Mouse (Mus musculus): Measurements from ENCODE around the gene Gm45521. TPM values are rescaled to one million over a fixed set of nuclear protein-coding genes. Genes with fewer than 3 reads are reported as not detected.

Gene Gm45521
- polyA plus RNA-seq, 1 experiment from 2014 or later = not detected

DNA sequence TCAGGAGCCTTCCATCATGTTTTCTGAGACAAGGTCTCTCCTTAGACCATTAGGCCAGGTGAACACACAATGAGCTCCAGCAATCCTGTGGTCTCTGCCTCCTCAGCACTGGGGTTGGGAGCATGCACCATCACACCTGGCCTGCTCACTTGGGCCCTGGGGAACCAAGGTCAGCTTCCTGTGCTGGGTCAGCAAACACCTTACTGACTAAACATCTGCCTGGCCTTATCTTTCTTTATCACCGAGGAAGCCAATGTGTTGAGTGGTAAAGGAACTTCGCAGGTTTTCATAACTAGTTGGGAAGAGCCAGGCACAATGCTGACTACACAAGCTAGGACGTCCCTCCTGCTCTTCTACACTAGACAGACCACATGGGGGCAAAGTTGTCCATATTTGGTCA lies 32.9 kb downstream of the Gm45521 start:
- no peak for ATAC-seq (ENCODE audit: insufficient number of reproducible peaks, insufficient read depth, low FRiP score, low read depth)
- Histone ChIP-seq H3K4me1 (ENCODE audit: control insufficient read depth in 2 of 2, insufficient read depth in 2 of 2, low read length in 2 of 2) (no peaks in the 10 kb centered on the region), H3K9me3 (ENCODE audit: control insufficient read depth, low read length) (no peaks in the 10 kb centered on the region), H3K27ac (replicated peaks in 1 of 2; ENCODE audit: control insufficient read depth in 1 of 2, insufficient read depth in 1 of 2, low read depth in 2 of 2, low read length in 2 of 2) (no peak overlapping the region), H3K9ac (ENCODE audit: low read length) (no peak overlapping the region), H3K4me3 (ENCODE audit: control insufficient read depth in 1 of 2, insufficient read depth in 1 of 2, low read depth in 1 of 2, low read length in 2 of 2) (no peak overlapping the region), H3K36me3 (ENCODE audit: control insufficient read depth, insufficient read depth, low read length) (no peaks in the 10 kb centered on the region), H3K27me3 (ENCODE audit: control insufficient read depth, insufficient read depth, low read length) (no peaks in the 10 kb centered on the region), H3K4me2 (ENCODE audit: low read length) (no peak overlapping the region)
- 51% methylated on average over 3 of the region's 3 CpGs for WGBS

DNA sequence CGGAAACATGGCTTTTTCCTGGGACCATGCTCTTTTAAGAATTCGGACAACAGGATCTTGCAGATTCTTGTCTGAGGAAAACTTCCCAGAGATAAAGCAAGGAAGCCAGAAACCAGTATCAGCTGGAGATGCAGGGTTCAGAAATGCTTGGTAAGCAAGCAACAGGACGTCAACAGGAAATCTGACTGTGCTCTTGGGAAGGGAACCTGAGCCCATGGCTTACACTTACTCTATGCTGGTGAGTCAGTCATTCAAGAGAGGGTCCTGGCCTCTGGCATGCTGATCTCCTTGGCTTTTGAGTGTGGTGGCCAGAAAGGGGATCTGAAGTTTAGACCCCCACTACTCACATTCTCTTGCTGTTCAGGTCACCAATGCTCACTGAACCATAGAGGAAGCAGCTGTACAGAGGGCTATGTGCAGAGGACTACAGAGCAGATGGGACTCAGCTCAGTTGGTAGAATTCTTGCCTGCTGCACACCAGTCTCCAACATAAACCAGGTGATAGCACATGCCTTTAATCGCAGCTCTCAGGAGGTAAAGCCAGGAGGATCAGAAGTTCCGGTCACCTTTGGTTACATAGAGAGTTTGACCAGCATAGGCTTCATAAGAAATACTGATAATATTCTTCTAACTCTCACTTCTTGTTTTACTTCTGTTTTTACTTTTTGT lies 34.2 kb downstream of the Gm45521 start:
- H3K27me3 ChIP-seq (ENCODE audit: control insufficient read depth, insufficient read depth, low read length) = no peaks in the 10 kb centered on the region
- WGBS = 73% methylated on average over 5 of the region's 5 CpGs
- no peak overlapping the region for H3K4me3 ChIP-seq (ENCODE audit: control insufficient read depth in 1 of 2, insufficient read depth in 1 of 2, low read depth in 1 of 2, low read length in 2 of 2)
- H3K4me2 ChIP-seq (ENCODE audit: low read length) = no peak overlapping the region
- no peaks in the 10 kb centered on the region for H3K36me3 ChIP-seq (ENCODE audit: control insufficient read depth, insufficient read depth, low read length)
- no peaks in the 10 kb centered on the region for H3K9me3 ChIP-seq (ENCODE audit: control insufficient read depth, low read length)
- no peak overlapping the region for H3K27ac ChIP-seq (replicated peaks in 1 of 2; ENCODE audit: control insufficient read depth in 1 of 2, insufficient read depth in 1 of 2, low read depth in 2 of 2, low read length in 2 of 2)
- no peaks in the 10 kb centered on the region for H3K4me1 ChIP-seq (ENCODE audit: control insufficient read depth in 2 of 2, insufficient read depth in 2 of 2, low read length in 2 of 2)
- H3K9ac ChIP-seq (ENCODE audit: low read length) = no peak overlapping the region
- no peak for ATAC-seq (ENCODE audit: insufficient number of reproducible peaks, insufficient read depth, low FRiP score, low read depth)

DNA sequence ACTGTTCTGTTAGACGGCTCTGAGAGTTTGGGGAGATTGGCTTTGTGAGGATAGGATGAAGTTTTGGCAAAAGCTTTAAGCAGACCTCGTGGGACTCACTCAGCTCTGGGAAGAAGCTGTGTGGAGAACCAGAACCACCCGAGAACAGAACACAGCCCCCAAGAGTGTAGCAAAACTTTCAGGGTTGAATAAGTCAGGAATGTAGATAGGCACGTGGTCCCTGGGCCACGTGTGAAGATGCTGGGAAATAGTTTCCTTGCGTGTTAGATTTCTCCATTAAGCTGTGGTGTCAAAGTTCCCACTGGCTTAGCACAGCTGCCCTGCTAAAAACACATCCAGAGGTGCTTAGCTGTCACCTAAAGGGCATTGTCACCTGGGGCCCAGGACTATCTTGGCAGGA lies 35.1 kb downstream of the Gm45521 start:
- ATAC-seq (ENCODE audit: insufficient number of reproducible peaks, insufficient read depth, low FRiP score, low read depth) = no peak
- no peak overlapping the region for H3K27ac ChIP-seq (replicated peaks in 1 of 2; ENCODE audit: control insufficient read depth in 1 of 2, insufficient read depth in 1 of 2, low read depth in 2 of 2, low read length in 2 of 2)
- H3K4me2 ChIP-seq (ENCODE audit: low read length) = no peak overlapping the region
- no peaks in the 10 kb centered on the region for H3K36me3 ChIP-seq (ENCODE audit: control insufficient read depth, insufficient read depth, low read length)
- H3K27me3 ChIP-seq (ENCODE audit: control insufficient read depth, insufficient read depth, low read length) = no peaks in the 10 kb centered on the region
- no peaks in the 10 kb centered on the region for H3K9me3 ChIP-seq (ENCODE audit: control insufficient read depth, low read length)
- H3K4me1 ChIP-seq (ENCODE audit: control insufficient read depth in 2 of 2, insufficient read depth in 2 of 2, low read length in 2 of 2) = peaks cover 0 to 3% of the 10 kb centered on the region in 2 experiments; a peak in 1 of 4 replicates
- no peak overlapping the region for H3K9ac ChIP-seq (ENCODE audit: low read length)
- 47% methylated on average over 6 of the region's 6 CpGs for WGBS
- no peak overlapping the region for H3K4me3 ChIP-seq (ENCODE audit: control insufficient read depth in 1 of 2, insufficient read depth in 1 of 2, low read depth in 1 of 2, low read length in 2 of 2)

DNA sequence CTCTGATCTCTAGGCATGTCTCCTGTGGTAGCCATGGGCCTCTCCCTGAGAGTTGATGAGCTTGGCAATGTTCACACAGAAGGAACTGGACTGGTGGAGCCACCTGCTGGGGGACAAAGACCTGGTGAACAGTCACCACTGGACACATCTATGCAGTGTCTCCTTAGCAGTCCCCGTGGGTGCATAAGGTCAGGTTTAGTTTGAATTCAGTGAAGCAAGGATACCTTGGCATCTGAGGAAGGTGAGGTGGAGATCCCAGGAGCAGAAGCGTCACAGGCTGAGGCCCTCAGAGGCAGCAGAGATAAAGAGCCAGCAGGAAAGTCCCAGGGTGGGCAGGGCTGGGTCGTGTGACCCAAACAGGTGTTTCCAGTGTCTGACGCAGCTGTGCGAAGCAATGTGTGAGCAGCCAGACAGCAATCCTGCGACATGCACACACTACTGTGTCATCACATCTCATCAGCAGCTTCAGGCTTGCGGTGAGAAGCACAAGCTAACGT lies 37.2 kb downstream of the Gm45521 start, which contains the start of gene Dnase1l3:
Gene Dnase1l3, minus strand, starts transcription at position 303 of the 497 bp plus-strand sequence.
- ATAC-seq (ENCODE audit: insufficient number of reproducible peaks, insufficient read depth, low FRiP score, low read depth) = peak; percentile 32; the same call in 1 of the 2 replicates
- peaks cover 0 to 3% of the 10 kb centered on the region in 2 experiments; a peak in 1 of 4 replicates for H3K4me1 ChIP-seq (ENCODE audit: control insufficient read depth in 2 of 2, insufficient read depth in 2 of 2, low read length in 2 of 2)
- H3K4me3 ChIP-seq (ENCODE audit: control insufficient read depth in 1 of 2, insufficient read depth in 1 of 2, low read depth in 1 of 2, low read length in 2 of 2) = no peak within 1 kb of the TSS
- H3K9me3 ChIP-seq (ENCODE audit: control insufficient read depth, low read length) = no peaks in the 10 kb centered on the region
- H3K4me2 ChIP-seq (ENCODE audit: low read length) = no peak within 1 kb of the TSS
- no peaks in the 10 kb centered on the region; the same call in 1 of the 2 replicates for H3K27me3 ChIP-seq (ENCODE audit: control insufficient read depth, insufficient read depth, low read length)
- H3K27ac ChIP-seq (replicated peaks in 1 of 2; ENCODE audit: control insufficient read depth in 1 of 2, insufficient read depth in 1 of 2, low read depth in 2 of 2, low read length in 2 of 2) = no peak within 1 kb of the TSS
- no peaks in the 10 kb centered on the region for H3K36me3 ChIP-seq (ENCODE audit: control insufficient read depth, insufficient read depth, low read length)
- 57% methylated on average over 8 of the region's 8 CpGs for WGBS
- H3K9ac ChIP-seq (ENCODE audit: low read length) = no peak within 1 kb of the TSS

DNA sequence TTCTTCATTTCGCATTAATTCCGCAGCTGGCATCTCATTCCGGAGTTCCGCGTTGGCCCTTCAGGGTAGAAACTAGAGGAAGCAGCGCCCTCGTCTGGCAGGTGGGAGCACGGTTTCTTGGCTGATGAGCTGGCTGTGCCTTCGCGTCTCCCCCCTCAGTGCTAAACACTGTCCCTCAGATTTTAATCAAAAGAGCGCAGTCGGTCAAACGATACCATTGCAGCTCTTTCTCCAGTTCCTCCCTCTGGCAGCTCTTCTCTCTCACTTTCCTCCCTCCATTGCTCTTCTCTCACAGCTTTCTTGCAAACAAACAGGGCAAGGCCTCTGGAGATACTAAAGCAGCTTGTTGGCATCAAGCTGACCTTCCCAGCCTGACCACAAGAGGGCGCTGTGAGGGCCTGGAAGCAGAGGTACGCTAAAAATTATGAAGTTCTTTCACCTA lies 40.2 kb downstream of the Gm45521 start:
- no peak overlapping the region for H3K9ac ChIP-seq (ENCODE audit: low read length)
- peak overlapping the region; percentile 51 for H3K4me2 ChIP-seq (ENCODE audit: low read length)
- no peaks in the 10 kb centered on the region for H3K9me3 ChIP-seq (ENCODE audit: control insufficient read depth, low read length)
- peak overlapping the region; percentile 5 to 22; a peak in 3 of 4 replicates for H3K4me3 ChIP-seq (ENCODE audit: control insufficient read depth in 1 of 2, insufficient read depth in 1 of 2, low read depth in 1 of 2, low read length in 2 of 2)
- peaks cover 26% of the 10 kb centered on the region for H3K27me3 ChIP-seq (ENCODE audit: control insufficient read depth, insufficient read depth, low read length)
- WGBS = 3% methylated on average over 15 of the region's 15 CpGs
- H3K4me1 ChIP-seq (ENCODE audit: control insufficient read depth in 2 of 2, insufficient read depth in 2 of 2, low read length in 2 of 2) = peaks cover 4 to 8% of the 10 kb centered on the region in 2 experiments; a peak in 2 of 4 replicates
- no peak overlapping the region for H3K27ac ChIP-seq (replicated peaks in 1 of 2; ENCODE audit: control insufficient read depth in 1 of 2, insufficient read depth in 1 of 2, low read depth in 2 of 2, low read length in 2 of 2)
- H3K36me3 ChIP-seq (ENCODE audit: control insufficient read depth, insufficient read depth, low read length) = no peaks in the 10 kb centered on the region
- peak; percentile 56 for ATAC-seq (ENCODE audit: insufficient number of reproducible peaks, insufficient read depth, low FRiP score, low read depth)

DNA sequence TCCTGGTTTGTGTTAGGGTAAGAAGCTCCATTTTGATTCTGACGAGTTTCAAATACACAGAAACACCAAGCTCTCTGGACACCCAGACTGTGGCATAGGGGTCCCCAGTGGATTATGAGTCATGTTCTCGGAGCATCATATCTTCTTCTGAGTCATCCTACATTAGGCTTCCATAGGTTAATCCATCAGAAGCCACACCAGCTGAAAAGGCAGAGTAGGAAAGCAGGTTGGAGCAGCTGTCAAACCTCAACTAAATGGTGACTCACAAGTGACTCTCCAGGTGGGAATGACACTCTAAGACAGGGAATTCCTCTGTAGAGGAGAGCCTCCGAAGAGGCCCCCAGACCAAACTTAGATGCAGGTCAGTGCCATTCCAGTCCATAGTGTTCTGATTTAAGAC lies 41.9 kb downstream of the Gm45521 start:
- WGBS = 66% methylated on average over 3 of the region's 3 CpGs

DNA sequence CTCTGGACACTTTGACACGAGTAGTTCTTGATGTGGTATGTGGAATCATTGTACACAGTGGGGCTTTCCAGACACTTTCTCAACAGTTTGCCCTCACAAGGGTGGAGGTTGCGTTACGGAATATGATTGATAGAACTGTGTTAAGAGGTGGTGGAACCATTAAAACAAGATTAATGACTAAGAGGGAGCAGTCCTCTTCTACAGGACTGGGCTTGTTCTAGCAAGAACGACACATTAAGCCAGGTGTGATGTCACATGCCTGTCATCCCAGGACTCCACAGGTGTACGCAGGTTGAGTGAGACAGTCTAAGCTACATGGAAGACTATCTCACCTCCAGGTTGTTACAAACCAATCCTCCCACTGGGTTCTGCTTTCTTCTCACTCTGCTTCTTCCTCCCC lies 42.3 kb downstream of the Gm45521 start:
- no peak overlapping the region for H3K9ac ChIP-seq (ENCODE audit: low read length)
- H3K27me3 ChIP-seq (ENCODE audit: control insufficient read depth, insufficient read depth, low read length) = peaks cover 26% of the 10 kb centered on the region
- no peaks in the 10 kb centered on the region for H3K36me3 ChIP-seq (ENCODE audit: control insufficient read depth, insufficient read depth, low read length)
- WGBS = 79% methylated on average over 5 of the region's 5 CpGs
- H3K4me3 ChIP-seq (ENCODE audit: control insufficient read depth in 1 of 2, insufficient read depth in 1 of 2, low read depth in 1 of 2, low read length in 2 of 2) = no peak overlapping the region
- H3K9me3 ChIP-seq (ENCODE audit: control insufficient read depth, low read length) = no peaks in the 10 kb centered on the region
- H3K4me2 ChIP-seq (ENCODE audit: low read length) = no peak overlapping the region
- no peak overlapping the region for H3K27ac ChIP-seq (replicated peaks in 1 of 2; ENCODE audit: control insufficient read depth in 1 of 2, insufficient read depth in 1 of 2, low read depth in 2 of 2, low read length in 2 of 2)
- H3K4me1 ChIP-seq (ENCODE audit: control insufficient read depth in 2 of 2, insufficient read depth in 2 of 2, low read length in 2 of 2) = peaks cover 12 to 17% of the 10 kb centered on the region in 2 experiments
- ATAC-seq (ENCODE audit: insufficient number of reproducible peaks, insufficient read depth, low FRiP score, low read depth) = no peak

More for the DNA sequence above, 41.9 kb downstream of the Gm45521 start:
- no peak for ATAC-seq (ENCODE audit: insufficient number of reproducible peaks, insufficient read depth, low FRiP score, low read depth)
- Histone ChIP-seq H3K9ac (ENCODE audit: low read length) (no peak overlapping the region), H3K9me3 (ENCODE audit: control insufficient read depth, low read length) (no peaks in the 10 kb centered on the region), H3K4me2 (ENCODE audit: low read length) (no peak overlapping the region), H3K4me3 (ENCODE audit: control insufficient read depth in 1 of 2, insufficient read depth in 1 of 2, low read depth in 1 of 2, low read length in 2 of 2) (no peak overlapping the region), H3K4me1 (ENCODE audit: control insufficient read depth in 2 of 2, insufficient read depth in 2 of 2, low read length in 2 of 2) (peaks cover 12 to 17% of the 10 kb centered on the region in 2 experiments), H3K27me3 (ENCODE audit: control insufficient read depth, insufficient read depth, low read length) (peaks cover 26% of the 10 kb centered on the region), H3K36me3 (ENCODE audit: control insufficient read depth, insufficient read depth, low read length) (no peaks in the 10 kb centered on the region), H3K27ac (replicated peaks in 1 of 2; ENCODE audit: control insufficient read depth in 1 of 2, insufficient read depth in 1 of 2, low read depth in 2 of 2, low read length in 2 of 2) (no peak overlapping the region)

Data from heart, embryonic 14.5 days (tissue).